Comparison of ENCODE assay signal across 10 mouse cellular contexts in the genomic region with DNA sequence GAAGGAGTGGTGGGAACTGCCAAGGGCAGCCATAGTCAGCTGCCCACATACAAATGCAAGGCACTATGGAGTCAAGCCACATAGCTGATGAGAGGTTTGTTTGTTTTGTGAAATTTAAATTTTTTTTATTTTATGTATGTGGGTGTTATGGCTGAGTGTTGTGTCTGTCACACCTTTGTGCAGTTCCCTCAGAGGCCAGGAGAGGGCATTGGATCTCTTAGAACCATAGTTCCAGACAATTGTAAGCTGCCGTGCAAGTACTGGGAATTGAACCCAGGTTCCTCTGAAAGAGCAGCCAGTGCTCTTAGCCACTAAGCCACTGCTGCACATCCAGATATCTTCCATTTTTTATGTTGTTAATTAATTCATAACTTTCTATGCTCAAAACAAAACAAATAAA.
A peak's percentile ranks its signal among the peaks of the same experiment; 100 is the strongest.
DNase-seq lines count a peak whose midpoint lies in the region; ATAC-seq and TF ChIP-seq lines count a peak whose summit lies in the region.
"Had no signal": no experiment of that assay in that cellular context is flagged by ENCODE, and none has a peak within 500 bp of the region (broad histone marks: within the 10 kb centered on the region; RNA-seq: fewer than 3 reads in every experiment).

No protein-coding gene starts in this region.

- H3K36me3 ChIP-seq in midbrain, embryonic 11.5 days (ENCODE audit: control insufficient read depth, insufficient read depth, low read length) = no peaks in the 10 kb centered on the region
- H3K36me3 ChIP-seq in midbrain, embryonic 15.5 days (replicated peaks) = no peaks in the 10 kb centered on the region
- H3K36me3 ChIP-seq in neural tube, embryonic 15.5 days = no peaks in the 10 kb centered on the region

- H3K27me3 ChIP-seq in midbrain, embryonic 11.5 days (ENCODE audit: control insufficient read depth, insufficient read depth, low read length) = no peaks in the 10 kb centered on the region
- no peaks in the 10 kb centered on the region for H3K27me3 ChIP-seq in midbrain, embryonic 15.5 days (replicated peaks)
- H3K27me3 ChIP-seq in neural tube, embryonic 15.5 days (replicated peaks) = no peaks in the 10 kb centered on the region
- H3K27me3 ChIP-seq: heart, embryonic 15.5 days had no signal

- 84% methylated on average over 1 of the region's 1 CpGs for WGBS in midbrain, embryonic 11.5 days
- WGBS in midbrain, embryonic 15.5 days = 77% methylated on average over 1 of the region's 1 CpGs
- 89% methylated on average over 1 of the region's 1 CpGs for WGBS in neural tube, embryonic 15.5 days

- H3K9me3 ChIP-seq in midbrain, embryonic 11.5 days (ENCODE audit: control insufficient read depth, low read length) = no peaks in the 10 kb centered on the region; the same call in 1 of the 2 replicates
- H3K9me3 ChIP-seq in midbrain, embryonic 15.5 days = no peaks in the 10 kb centered on the region
- H3K9me3 ChIP-seq in neural tube, embryonic 15.5 days (replicated peaks) = no peaks in the 10 kb centered on the region
- H3K9me3 ChIP-seq: heart, embryonic 15.5 days had no signal

- no peak for ATAC-seq in midbrain, embryonic 11.5 days (ENCODE audit: low FRiP score)
- ATAC-seq in midbrain, embryonic 15.5 days (replicated peaks) = no peak
- ATAC-seq in erythroid progenitor cell, adult 5-6 weeks (replicated peaks; ENCODE audit: low FRiP score, poor library complexity, severe bottlenecking) = peak; percentile 63; the same call in 1 of the 2 replicates
- ATAC-seq in neural tube, embryonic 15.5 days (ENCODE audit: low FRiP score) = no peak

- H3K4me1 ChIP-seq in midbrain, embryonic 11.5 days (ENCODE audit: control insufficient read depth, insufficient read depth, low read length) = no peaks in the 10 kb centered on the region
- H3K4me1 ChIP-seq in midbrain, embryonic 15.5 days = no peaks in the 10 kb centered on the region
- H3K4me1 ChIP-seq in neural tube, embryonic 15.5 days = no peaks in the 10 kb centered on the region

- no peak overlapping the region for H3K4me2 ChIP-seq in midbrain, embryonic 11.5 days
- H3K4me2 ChIP-seq in midbrain, embryonic 15.5 days = no peak overlapping the region
- no peak overlapping the region for H3K4me2 ChIP-seq in neural tube, embryonic 15.5 days
- H3K4me2 ChIP-seq: heart, embryonic 15.5 days had no signal

- no peak for DNase-seq in gastrocnemius, adult 2 months
- no peak for DNase-seq in gastrocnemius, postnatal 14 days
- peak; percentile 72 for DNase-seq in midbrain, embryonic 11.5 days (ENCODE audit: low spot score, missing footprints)
- DNase-seq in thymus, postnatal 4 days = peak; percentile 54
- no peak for DNase-seq in left cerebral cortex, adult 18-20 months (ENCODE audit: low spot score in 2 of 2)
- DNase-seq: cerebellum, adult 11-12 months had no signal

- intact Hi-C loops in gastrocnemius, adult 2 months (cut with DNase I) = no loop called here
- intact Hi-C loops in gastrocnemius, postnatal 14 days (cut with DNase I; ENCODE audit: low total_unique reads) = no loop called here

- H3K9ac ChIP-seq in midbrain, embryonic 11.5 days (ENCODE audit: low read length) = no peak overlapping the region
- no peak overlapping the region for H3K9ac ChIP-seq in midbrain, embryonic 15.5 days
- H3K9ac ChIP-seq in neural tube, embryonic 15.5 days (replicated peaks) = no peak overlapping the region
- H3K9ac ChIP-seq: heart, embryonic 15.5 days had no signal

- peak; percentile 43 for TF ChIP-seq CTCF in gastrocnemius, adult 2 months (IDR thresholded peaks at IDR 0.05)

- no peak overlapping the region for H3K4me3 ChIP-seq in gastrocnemius, adult 2 months
- H3K4me3 ChIP-seq in midbrain, embryonic 11.5 days (ENCODE audit: low read depth, low read length) = no peak overlapping the region
- H3K4me3 ChIP-seq in midbrain, embryonic 15.5 days = no peak overlapping the region
- H3K4me3 ChIP-seq in neural tube, embryonic 15.5 days (replicated peaks) = no peak overlapping the region
- H3K4me3 ChIP-seq: heart, embryonic 15.5 days had no signal

- no peak overlapping the region for H3K27ac ChIP-seq in gastrocnemius, adult 2 months
- no peak overlapping the region for H3K27ac ChIP-seq in midbrain, embryonic 11.5 days (ENCODE audit: low read depth, low read length)
- no peak overlapping the region for H3K27ac ChIP-seq in midbrain, embryonic 15.5 days
- H3K27ac ChIP-seq in neural tube, embryonic 15.5 days (replicated peaks) = no peak overlapping the region
- H3K27ac ChIP-seq: heart, embryonic 15.5 days had no signal

Comparison
In these comparisons a context has a peak if more than half of its experiments do, and no peak if none do; other contexts are left out.
1. DNase-seq: peak in midbrain, embryonic 11.5 days (single experiment) and thymus, postnatal 4 days (single experiment); none in gastrocnemius, adult 2 months (single experiment), gastrocnemius, postnatal 14 days (single experiment) and left cerebral cortex, adult 18-20 months (0 of 2).